Mouse (Mus musculus) kidney, adult 8-10 months (tissue): ENCODE results near the gene Wdr73.
A peak's percentile ranks its signal among the peaks of the same experiment; 100 is the strongest.

Source experiments
- DNase-seq, 2 experiments: peaks; one replicate each; pipeline ENCODE4 v3.0.0; 2022

Wdr73 gene

GRCm38 (mm10) chr7:80894196-80894595, 6.9 kb downstream of the Wdr73 start:
- DNase-seq = no peak

GRCm38 (mm10) chr7:80893753-80894129, 7.3 kb downstream of the Wdr73 start:
- DNase-seq = peak in 1 of 2 experiments; percentile 29

- no peak for DNase-seq
These were observed 7.8 kb downstream of the Wdr73 start for GRCm38 (mm10) chr7:80893086-80893752.

- no peak for DNase-seq
These were observed 11.2 kb downstream of the Wdr73 start for GRCm38 (mm10) chr7:80889841-80890241.

- peak; percentile 37 to 42 for DNase-seq
These were observed 12.0 kb downstream of the Wdr73 start for GRCm38 (mm10) chr7:80889021-80889511.

- no peak for DNase-seq
These were observed 12.5 kb downstream of the Wdr73 start for GRCm38 (mm10) chr7:80888595-80888994.

GRCm38 (mm10) chr7:80885666-80886065, 15.4 kb downstream of the Wdr73 start:
- DNase-seq = no peak

GRCm38 (mm10) chr7:80882830-80883505, 18.1 kb downstream of the Wdr73 start:
- DNase-seq = peak; percentile 62 to 85

GRCm38 (mm10) chr7:80875727-80876126, 25.3 kb downstream of the Wdr73 start:
- no peak for DNase-seq

GRCm38 (mm10) chr7:80873631-80874030, 27.4 kb downstream of the Wdr73 start:
- no peak for DNase-seq

- no peak for DNase-seq
These were observed 28.0 kb downstream of the Wdr73 start for GRCm38 (mm10) chr7:80873038-80873437.

GRCm38 (mm10) chr7:80868686-80869085, 32.4 kb downstream of the Wdr73 start:
- DNase-seq = peak in 1 of 2 experiments; percentile 42

- DNase-seq = peak in 1 of 2 experiments; percentile 69
These were observed 34.4 kb downstream of the Wdr73 start for GRCm38 (mm10) chr7:80866514-80867147.

GRCm38 (mm10) chr7:80865521-80865920, 35.5 kb downstream of the Wdr73 start:
- DNase-seq = no peak

GRCm38 (mm10) chr7:80864831-80865230, 36.2 kb downstream of the Wdr73 start:
- no peak for DNase-seq

- DNase-seq = no peak
These were observed 36.9 kb downstream of the Wdr73 start for GRCm38 (mm10) chr7:80864151-80864550.

GRCm38 (mm10) chr7:80863520-80863919, 37.5 kb downstream of the Wdr73 start:
- DNase-seq = no peak

- DNase-seq = no peak
These were observed 38.6 kb downstream of the Wdr73 start for GRCm38 (mm10) chr7:80862475-80862874.

- peak; percentile 93 to 94 for DNase-seq
These were observed 40.3 kb downstream of the Wdr73 start, which contains the start of gene Zscan2 for GRCm38 (mm10) chr7:80860729-80861274. Gene Zscan2, plus strand, starts transcription at chr7:80860920.

- peak; percentile 71 to 74 for DNase-seq
These were observed 40.8 kb downstream of the Wdr73 start for GRCm38 (mm10) chr7:80860227-80860626.

- DNase-seq = peak; percentile 80 to 91
These were observed 43.9 kb downstream of the Wdr73 start for GRCm38 (mm10) chr7:80857181-80857580.

- DNase-seq = no peak
These were observed 45.8 kb downstream of the Wdr73 start for GRCm38 (mm10) chr7:80855316-80855715.

- DNase-seq = no peak
These were observed 47.9 kb downstream of the Wdr73 start for GRCm38 (mm10) chr7:80853218-80853617.
